Mouse (Mus musculus) liver, embryonic 14.5 days (tissue): ENCODE results near the gene Bola1. TPM values are rescaled to one million over a fixed set of nuclear protein-coding genes. Genes with fewer than 3 reads are reported as not detected.

ENCODE experiments used
- ATAC-seq: fragments of 200-750 bp; cut with Nextera tagmentation; 2 replicates; pipeline ENCODE4 v1.8.0; 2017; ENCODE audit warnings: moderate number of reproducible peaks, mild to moderate bottlenecking, moderate library complexity; ENCODE audit not compliant: insufficient read depth
- DNase-seq, 3 experiments: peaks; one replicate each; pipeline ENCODE4 v3.0.0-alpha.2; 2012 to 2013; ENCODE audit warnings: low read depth in 3 of 3, low spot score in 3 of 3
- H3K27ac ChIP-seq: fragments of 300-500 bp; sonication (generic); 2 replicates; pipeline ENCODE4 v1.5.1; 2014; ENCODE audit warnings: moderate library complexity, mild to moderate bottlenecking, control low read depth, inconsistent platforms
- H3K27me3 ChIP-seq: fragments of 300-500 bp; sonication (generic); 2 replicates; pipeline ENCODE4 v1.6.1; 2014; ENCODE audit warnings: mild to moderate bottlenecking, low read length, moderate library complexity; ENCODE audit not compliant: control insufficient read depth, insufficient read depth
- H3K36me3 ChIP-seq: fragments of 300-500 bp; sonication (generic); replicated peaks from 2 replicates; pipeline ENCODE4 v1.6.1; 2014; ENCODE audit warnings: low read depth; ENCODE audit not compliant: control insufficient read depth, insufficient read depth
- H3K4me1 ChIP-seq, 2 experiments: fragments of 200-500 bp in 1 of 2; fragments of 300-500 bp in 1 of 2; sonication (generic) in 1 of 2; replicated peaks; 2 replicates each; pipeline ENCODE4 v1.6.1; 2012 to 2014; ENCODE audit warnings: antibody characterized with exemption in 1 of 2, inconsistent platforms in 1 of 2, low read length in 1 of 2; ENCODE audit not compliant: control insufficient read depth in 2 of 2, insufficient read depth in 2 of 2
- H3K4me2 ChIP-seq: fragments of 300-500 bp; sonication (generic); 2 replicates; pipeline ENCODE4 v1.6.1; 2014; ENCODE audit warnings: low read depth, mild to moderate bottlenecking, control low read depth, moderate library complexity
- H3K4me3 ChIP-seq, 2 experiments: fragments of 200-500 bp in 1 of 2; fragments of 300-500 bp in 1 of 2; sonication (generic) in 1 of 2; 2 replicates each; pipeline ENCODE4 v1.5.1; 2012 to 2014; ENCODE audit warnings: low read depth in 2 of 2, low read length in 2 of 2, mild to moderate bottlenecking in 2 of 2, control low read depth in 1 of 2, inconsistent platforms in 1 of 2, moderate library complexity in 1 of 2; ENCODE audit not compliant: insufficient read depth in 1 of 2
- H3K9ac ChIP-seq: fragments of 300-500 bp; sonication (generic); replicated peaks from 2 replicates; pipeline ENCODE4 v1.6.1; 2014; ENCODE audit warnings: mild to moderate bottlenecking, control low read depth, moderate library complexity
- H3K9me3 ChIP-seq: fragments of 300-500 bp; sonication (generic); 2 replicates; pipeline ENCODE4 v1.6.1; 2016; ENCODE audit warnings: low read length, mixed read lengths; ENCODE audit not compliant: control insufficient read depth
- CTCF ChIP-seq: IDR thresholded peaks from 2 replicates; pipeline ENCODE4 v1.5.1; 2016; ENCODE audit warnings: antibody characterized with exemption, low read depth, control low read depth
- EP300 ChIP-seq: IDR thresholded peaks from 2 replicates; pipeline ENCODE4 v1.6.1; 2016; ENCODE audit warnings: antibody characterized with exemption, low read depth
- WGBS: fragments of 180-500 bp; shearing (Covaris S2); extraction: QIAGEN DNeasy Blood & Tissue Kit; methylation state at CpG from one replicate; pipeline ENCODE4 v1.1.7; 2014; ENCODE audit not compliant: insufficient replicate concordance; 5-methylcytosine and 5-hydroxymethylcytosine counted together
- polyA plus RNA-seq, 2 experiments: library from polyadenylated mRNA; depleted of rRNA in 1 of 2; stranded (reverse) in 1 of 2; unstranded in 1 of 2; fragments of >200 nt; fragmentation: Nextera tagmentation in 1 of 2; extraction: Ambion mirVana in 1 of 2; gene quantifications; 2 replicates each; pipeline versions ENCODE4 v1.2.1 to v1.2.3; 2012 to 2014

The Bola1 gene
- polyA plus RNA-seq, 2 experiments, result 34.0 to 49.4 TPM

DNA sequence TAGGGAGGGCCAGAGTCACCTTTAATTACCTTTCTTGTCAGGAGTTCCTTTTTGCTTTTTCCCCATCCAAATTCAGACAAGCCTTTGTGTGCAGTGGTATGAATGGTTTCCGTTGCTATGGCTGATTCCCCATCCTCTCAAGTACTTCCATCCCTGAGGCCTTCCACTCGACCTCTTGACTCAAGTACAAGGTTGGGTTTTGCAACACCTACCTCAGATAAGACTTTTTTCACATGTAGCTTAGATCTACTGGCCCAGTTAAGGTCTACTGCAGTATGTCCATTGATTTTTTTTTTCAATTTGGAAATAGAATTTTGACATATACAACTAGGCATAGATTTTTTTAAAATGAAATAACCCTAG is 12.2 kb upstream of the Bola1 start:
- no peak for TF ChIP-seq CTCF
- no peak for TF ChIP-seq EP300
- DNase-seq (no peak), ATAC-seq (no peak)
- Histone ChIP-seq H3K4me2 (no peak overlapping the region), H3K4me1 (peaks cover 0 to 11% of the 10 kb centered on the region in 2 experiments; a peak in 2 of 4 replicates), H3K27me3 (no peaks in the 10 kb centered on the region), H3K27ac (no peak overlapping the region), H3K9me3 (no peaks in the 10 kb centered on the region), H3K4me3 (no peak overlapping the region), H3K9ac (no peak overlapping the region), H3K36me3 (no peaks in the 10 kb centered on the region)
- 44% methylated on average over 2 of the region's 2 CpGs for WGBS

DNA sequence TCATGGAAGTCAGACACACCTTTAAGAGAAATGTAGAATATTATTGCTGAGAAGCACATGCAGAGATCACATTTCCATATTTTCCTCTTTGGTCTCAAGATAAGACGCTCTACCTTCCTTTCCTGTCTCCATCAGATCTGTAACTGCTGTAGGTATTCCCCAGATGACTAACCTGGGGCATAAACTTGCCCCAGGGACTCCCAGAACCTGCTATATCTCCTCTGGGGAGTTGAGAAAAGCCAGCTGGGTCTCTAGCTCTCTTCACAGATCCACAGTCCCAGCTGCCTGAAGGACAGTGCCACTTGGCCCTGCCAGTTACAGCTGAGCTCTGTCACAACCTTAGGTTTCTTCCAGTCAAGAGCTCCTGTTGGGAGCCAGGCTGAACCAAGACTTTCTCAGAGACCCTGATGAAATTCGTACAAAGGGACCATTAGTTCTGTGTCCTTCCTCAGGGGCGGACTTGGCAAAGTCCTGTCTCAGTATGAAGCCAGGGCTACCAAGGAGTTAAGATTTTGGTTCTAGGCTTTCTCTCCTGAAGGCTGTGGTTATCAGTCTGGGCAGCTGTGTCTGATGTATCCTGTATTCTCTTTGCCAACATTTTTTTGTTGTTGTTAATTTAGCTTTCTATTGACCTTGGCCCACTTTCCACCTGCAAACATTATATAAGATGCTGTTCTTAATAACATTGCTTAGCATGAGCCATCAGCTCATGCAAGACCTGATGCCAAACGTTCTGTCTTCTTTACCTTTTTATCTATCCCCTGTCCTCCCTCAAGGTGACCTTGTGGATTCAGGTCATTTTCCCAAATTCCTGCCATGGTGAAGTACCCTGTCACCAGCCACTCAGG is 11.6 kb upstream of the Bola1 start:
- H3K27me3 ChIP-seq, result no peaks in the 10 kb centered on the region
- ATAC-seq, result no peak
- no peak overlapping the region for H3K4me2 ChIP-seq
- peaks cover 2 to 12% of the 10 kb centered on the region in 2 experiments for H3K4me1 ChIP-seq
- DNase-seq, result no peak
- WGBS, result 63% methylated on average over 4 of the region's 4 CpGs
- no peak overlapping the region for H3K4me3 ChIP-seq
- TF ChIP-seq EP300, result no peak
- TF ChIP-seq CTCF, result no peak
- no peaks in the 10 kb centered on the region for H3K9me3 ChIP-seq
- no peak overlapping the region for H3K27ac ChIP-seq
- no peaks in the 10 kb centered on the region for H3K36me3 ChIP-seq
- H3K9ac ChIP-seq, result no peak overlapping the region

- no peak for TF ChIP-seq CTCF
- ATAC-seq (no peak), DNase-seq (no peak)
- no peaks in the 10 kb centered on the region for H3K27me3 ChIP-seq
- H3K9ac ChIP-seq, result no peak overlapping the region
- peaks cover 9 to 19% of the 10 kb centered on the region in 2 experiments for H3K4me1 ChIP-seq
- H3K27ac ChIP-seq, result no peak overlapping the region
- no peak overlapping the region for H3K4me2 ChIP-seq
- no peaks in the 10 kb centered on the region for H3K9me3 ChIP-seq
- WGBS, result 34% methylated on average over 2 of the region's 2 CpGs
- no peak overlapping the region for H3K4me3 ChIP-seq
- no peaks in the 10 kb centered on the region for H3K36me3 ChIP-seq
Measured at GRCm38 (mm10) chr3:96230404-96230803, 10.9 kb upstream of the Bola1 start.

- H3K9me3 ChIP-seq, result no peaks in the 10 kb centered on the region
- no peak overlapping the region for H3K4me3 ChIP-seq
- ATAC-seq (no peak), DNase-seq (no peak)
- H3K27ac ChIP-seq, result no peak overlapping the region
- no peak overlapping the region for H3K9ac ChIP-seq
- WGBS, result 66% methylated on average over 2 of the region's 2 CpGs
- H3K4me2 ChIP-seq, result no peak overlapping the region
- H3K36me3 ChIP-seq, result no peaks in the 10 kb centered on the region
- TF ChIP-seq CTCF, result no peak
- TF ChIP-seq EP300, result no peak
- H3K4me1 ChIP-seq, result peaks cover 18 to 32% of the 10 kb centered on the region in 2 experiments
- no peaks in the 10 kb centered on the region for H3K27me3 ChIP-seq
Measured at GRCm38 (mm10) chr3:96228828-96229227, 9.3 kb upstream of the Bola1 start.

- H3K4me1 ChIP-seq, result peaks cover 32 to 45% of the 10 kb centered on the region in 2 experiments
- no peak overlapping the region for H3K4me2 ChIP-seq
- WGBS, result 61% methylated on average over 8 of the region's 8 CpGs
- no peaks in the 10 kb centered on the region for H3K9me3 ChIP-seq
- ATAC-seq, result no peak
- no peak overlapping the region for H3K4me3 ChIP-seq
- no peak overlapping the region for H3K9ac ChIP-seq
- H3K36me3 ChIP-seq, result no peaks in the 10 kb centered on the region
- H3K27ac ChIP-seq, result no peak overlapping the region
- DNase-seq, result no peak
- no peaks in the 10 kb centered on the region for H3K27me3 ChIP-seq
- TF ChIP-seq CTCF (no peak), EP300 (no peak)
Measured at GRCm38 (mm10) chr3:96226695-96227648, 7.5 kb upstream of the Bola1 start.
